Mouse (Mus musculus) kidney, adult 2 months (tissue): ENCODE measurements at regions not wholly inside any gene's neighbourhood (a gene's known extent, or its start where the extent isn't known, plus 50 kb on each side); places are given as distances from the start of the nearest gene placed in this dataset.

ENCODE experiments used
- DNase-seq: peaks from one replicate; pipeline ENCODE4 v3.0.0; 2021
- H3K27ac ChIP-seq: fragments of 200-500 bp; 2 replicates; pipeline ENCODE4 v1.5.1; 2012; ENCODE audit warnings: low read depth, low read length, control low read depth, inconsistent platforms; ENCODE audit not compliant: insufficient read depth
- H3K27me3 ChIP-seq: fragments of 200-500 bp; replicated peaks from 2 replicates; pipeline ENCODE4 v1.6.1; 2012; ENCODE audit warnings: mild to moderate bottlenecking, moderate library complexity, low read length, inconsistent platforms; ENCODE audit not compliant: control insufficient read depth, insufficient read depth
- H3K36me3 ChIP-seq: fragments of 200-500 bp; 2 replicates; pipeline ENCODE4 v1.6.1; 2012; ENCODE audit warnings: mild to moderate bottlenecking, moderate library complexity, low read length, inconsistent platforms; ENCODE audit not compliant: control insufficient read depth, insufficient read depth
- H3K4me1 ChIP-seq: fragments of 200-500 bp; 2 replicates; pipeline ENCODE4 v1.6.1; 2011; ENCODE audit warnings: low read length; ENCODE audit not compliant: control insufficient read depth, insufficient read depth
- H3K4me3 ChIP-seq: fragments of 200-500 bp; 2 replicates; pipeline ENCODE4 v1.5.1; 2011; ENCODE audit warnings: mild to moderate bottlenecking, low read depth, low read length, control low read depth; ENCODE audit not compliant: insufficient read depth
- CTCF ChIP-seq: fragments of 200-500 bp; conservative IDR thresholded peaks from 2 replicates; pipeline ENCODE4 v1.5.1; 2011; ENCODE audit warnings: low read depth, mild to moderate bottlenecking, control low read depth, low read length, moderate library complexity, mixed read lengths; ENCODE audit not compliant: insufficient read depth, insufficient read length
- POLR2A ChIP-seq: fragments of 200-500 bp; IDR thresholded peaks from one replicate; pipeline ENCODE4 v1.6.1; 2011; ENCODE audit warnings: low read depth, low read length, control low read depth
- WGBS: fragments of 180-500 bp; shearing (Covaris S2); methylation state at CpG from one replicate; pipeline ENCODE4 v1.1.7; 2018; 5-methylcytosine and 5-hydroxymethylcytosine counted together

DNA sequence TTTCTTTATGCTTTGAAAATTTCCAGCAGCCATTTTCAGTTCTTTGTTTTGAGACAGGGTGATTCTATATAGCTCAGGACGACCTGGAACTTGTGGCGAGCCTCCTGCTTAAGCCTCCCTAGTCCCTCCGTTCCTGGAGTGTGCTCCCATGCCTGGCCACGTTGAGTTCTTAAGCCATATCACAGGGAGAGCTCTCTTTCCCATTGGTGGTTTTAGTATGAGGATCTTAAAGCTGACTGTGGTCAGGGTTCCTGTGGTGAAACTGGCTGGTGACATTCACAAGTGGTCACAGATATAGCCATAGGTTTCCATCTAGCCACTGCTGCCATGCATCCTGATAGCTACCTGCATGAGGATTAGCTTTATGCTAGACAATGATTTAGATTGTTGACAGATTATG, 109.1 kb upstream of the Gm5148 start:
- H3K4me3 ChIP-seq = no peak overlapping the region
- no peaks in the 10 kb centered on the region for H3K36me3 ChIP-seq
- H3K27me3 ChIP-seq = no peaks in the 10 kb centered on the region
- H3K27ac ChIP-seq = no peak overlapping the region
- DNase-seq = no peak
- no peaks in the 10 kb centered on the region for H3K4me1 ChIP-seq
- no peak for TF ChIP-seq CTCF
- no peak for TF ChIP-seq POLR2A
- 90% methylated on average over 4 of the region's 4 CpGs for WGBS

- H3K27ac ChIP-seq = no peak overlapping the region
- TF ChIP-seq POLR2A (no peak), CTCF (no peak)
- no peaks in the 10 kb centered on the region for H3K4me1 ChIP-seq
- no peaks in the 10 kb centered on the region for H3K36me3 ChIP-seq
- H3K27me3 ChIP-seq = no peaks in the 10 kb centered on the region
- no peak for DNase-seq
- 81% methylated on average over 1 of the region's 1 CpGs for WGBS
- H3K4me3 ChIP-seq = no peak overlapping the region
Observed at GRCm38 (mm10) chr3:37827546-37827945, 103.3 kb upstream of the Gm5148 start.

- Histone ChIP-seq H3K27ac (no peak overlapping the region), H3K4me1 (no peaks in the 10 kb centered on the region), H3K27me3 (no peaks in the 10 kb centered on the region), H3K36me3 (no peaks in the 10 kb centered on the region), H3K4me3 (no peak overlapping the region)
- no peak for DNase-seq
- no peak for TF ChIP-seq CTCF
- no peak for TF ChIP-seq POLR2A
- 94% methylated on average over 4 of the region's 4 CpGs for WGBS
Observed at GRCm38 (mm10) chr3:37825602-37826001, 101.3 kb upstream of the Gm5148 start.

GRCm38 (mm10) chr3:37824681-37825080, 100.4 kb upstream of the Gm5148 start:
- H3K27me3 ChIP-seq = no peaks in the 10 kb centered on the region
- DNase-seq = no peak
- no peak overlapping the region for H3K4me3 ChIP-seq
- WGBS = 96% methylated on average over 5 of the region's 5 CpGs
- TF ChIP-seq CTCF (no peak), POLR2A (no peak)
- H3K27ac ChIP-seq = no peak overlapping the region
- no peaks in the 10 kb centered on the region for H3K36me3 ChIP-seq
- no peaks in the 10 kb centered on the region for H3K4me1 ChIP-seq

DNA sequence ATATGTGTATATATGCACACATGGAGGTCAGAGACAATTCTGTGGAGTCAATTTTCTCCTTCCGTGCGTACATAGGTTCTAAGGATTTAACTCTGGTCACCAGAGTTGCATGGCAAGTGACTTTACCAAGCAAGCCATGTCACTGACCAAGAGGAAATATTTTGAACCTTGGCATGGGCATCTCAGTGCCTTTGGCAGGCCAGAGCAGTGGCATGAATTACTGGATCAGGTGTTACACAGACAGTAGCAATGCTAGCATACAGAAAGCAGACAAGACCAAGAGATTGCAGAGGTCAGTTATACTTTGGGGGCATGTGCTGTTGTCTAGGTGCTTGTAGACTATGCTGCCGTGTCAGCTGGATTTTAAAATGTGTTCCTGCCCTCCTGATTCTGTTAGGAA, 95.2 kb upstream of the Gm5148 start:
- no peak overlapping the region for H3K27ac ChIP-seq
- TF ChIP-seq POLR2A (no peak), CTCF (no peak)
- H3K4me3 ChIP-seq = no peak overlapping the region
- 96% methylated on average over 3 of the region's 3 CpGs for WGBS
- H3K36me3 ChIP-seq = no peaks in the 10 kb centered on the region
- no peak for DNase-seq
- no peaks in the 10 kb centered on the region for H3K4me1 ChIP-seq
- H3K27me3 ChIP-seq = no peaks in the 10 kb centered on the region

DNA sequence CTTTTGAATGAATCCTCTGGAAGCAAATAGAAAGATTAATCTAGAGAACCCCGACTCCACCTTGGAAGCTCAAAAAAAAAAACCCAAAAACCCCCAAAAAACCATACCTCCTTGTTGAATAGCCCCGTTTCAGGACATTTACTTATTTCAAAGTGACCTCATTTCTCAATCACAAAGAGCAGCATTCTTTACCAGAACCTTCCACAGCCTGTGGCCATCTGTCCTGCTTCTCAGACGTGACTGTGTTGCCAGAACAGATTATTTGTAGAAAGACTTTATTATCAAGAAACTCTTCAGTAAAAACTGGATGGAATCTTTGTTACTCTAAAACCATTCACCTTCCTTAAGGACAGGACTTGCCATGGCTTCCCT, 93.1 kb upstream of the Gm5148 start:
- no peaks in the 10 kb centered on the region for H3K27me3 ChIP-seq
- H3K36me3 ChIP-seq = no peaks in the 10 kb centered on the region
- no peak overlapping the region for H3K27ac ChIP-seq
- no peaks in the 10 kb centered on the region for H3K4me1 ChIP-seq
- no peak overlapping the region for H3K4me3 ChIP-seq
- WGBS = 92% methylated on average over 3 of the region's 3 CpGs
- TF ChIP-seq CTCF = no peak
- no peak for DNase-seq

DNA sequence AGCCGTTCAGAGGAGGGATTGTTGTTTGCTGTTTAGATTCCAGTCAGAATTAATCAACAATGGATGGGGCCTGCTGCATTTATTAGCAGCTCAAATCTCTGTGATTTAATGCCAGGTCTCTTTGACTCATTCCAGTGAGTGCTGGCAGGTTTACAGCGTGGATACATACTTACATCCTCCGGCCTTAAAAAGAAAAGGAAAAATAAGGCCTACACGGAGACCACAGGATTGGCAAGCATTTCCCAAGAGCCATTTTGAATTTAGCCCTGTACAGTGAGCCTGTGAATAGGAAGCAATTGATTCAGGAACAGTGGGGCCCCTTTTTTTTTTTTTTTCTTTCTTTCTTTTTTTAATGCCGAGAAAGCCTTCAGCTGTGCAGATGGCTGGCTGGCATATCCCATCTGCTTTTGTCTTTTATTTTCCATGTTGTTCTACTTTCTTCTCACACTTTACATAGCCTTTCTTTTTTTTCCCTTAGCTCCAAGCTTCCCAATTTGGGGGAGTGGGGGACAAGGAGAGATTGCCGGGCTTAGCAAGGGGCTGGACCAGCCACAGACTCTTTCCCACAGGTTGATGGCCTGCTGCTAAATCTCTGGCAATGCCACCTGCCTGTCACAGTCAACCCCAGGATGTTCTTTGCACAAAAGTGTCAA, 92.6 kb upstream of the Gm5148 start:
- TF ChIP-seq CTCF (no peak), POLR2A (no peak)
- H3K4me3 ChIP-seq = no peak overlapping the region
- H3K27ac ChIP-seq = no peak overlapping the region
- 77% methylated on average over 6 of the region's 6 CpGs for WGBS
- no peaks in the 10 kb centered on the region for H3K4me1 ChIP-seq
- no peaks in the 10 kb centered on the region for H3K36me3 ChIP-seq
- no peaks in the 10 kb centered on the region for H3K27me3 ChIP-seq
- DNase-seq = no peak

- H3K4me1 ChIP-seq = no peaks in the 10 kb centered on the region
- no peak overlapping the region for H3K4me3 ChIP-seq
- no peak for DNase-seq
- no peaks in the 10 kb centered on the region for H3K36me3 ChIP-seq
- no peaks in the 10 kb centered on the region for H3K27me3 ChIP-seq
- no peak for TF ChIP-seq POLR2A
- no peak for TF ChIP-seq CTCF
- 98% methylated on average over 6 of the region's 6 CpGs for WGBS
- no peak overlapping the region for H3K27ac ChIP-seq
Observed at GRCm38 (mm10) chr3:37815771-37816170, 91.5 kb upstream of the Gm5148 start.
